Mouse (Mus musculus): ENCODE results near the gene Mtcl1.

- TF ChIP-seq POLR2A (IDR thresholded peaks at IDR 0.05; ENCODE audit: insufficient read depth, low read depth, low read length) (no peak), CTCF (IDR thresholded peaks at IDR 0.05) (peak; percentile 69), EP300 (IDR thresholded peaks at IDR 0.05; ENCODE audit: insufficient read depth, low read depth, low read length) (no peak)
These were observed 837 bp downstream of the Mtcl1 start for GRCm38 (mm10) chr17:66448421-66449405.

Data from heart, adult 2 months (tissue).